7 mouse cellular contexts compared by ENCODE assay signal in the genomic region with DNA sequence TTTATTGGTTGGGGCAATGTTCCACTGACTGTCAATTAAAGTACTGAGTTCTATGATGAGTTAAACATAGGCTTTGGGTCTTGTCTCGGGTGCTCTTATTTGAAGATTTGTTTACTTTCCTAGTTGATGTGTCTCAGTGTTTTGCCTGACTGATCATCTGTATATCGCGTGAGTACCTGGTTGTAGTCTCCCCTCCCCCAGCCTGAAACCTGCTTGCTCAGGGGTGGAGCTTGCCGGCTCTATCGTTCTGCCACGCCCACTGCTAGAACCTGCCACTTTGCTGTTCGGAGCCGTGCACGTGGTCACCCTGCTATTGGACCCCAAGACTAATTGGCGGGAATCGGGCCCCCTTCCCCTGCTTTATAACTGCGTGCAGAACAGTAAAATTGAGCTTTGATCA. TPM values are rescaled to one million over a fixed set of nuclear protein-coding genes. Genes with fewer than 3 reads are reported as not detected.
DNase-seq lines count a peak whose midpoint lies in the region; ATAC-seq and TF ChIP-seq lines count a peak whose summit lies in the region.
"Not testable (repeated sequence)": the region's sequence is repeated elsewhere in the genome, so short reads cannot be mapped to it uniquely, and the experiment has no call there.

No protein-coding gene starts in this region.

- not testable (repeated sequence) for H3K4me3 ChIP-seq in embryonic facial prominence, embryonic 15.5 days (replicated peaks); heart, postnatal 0 days (ENCODE audit: low read depth, low read length); limb, embryonic 15.5 days

- 0 out of 2 replicates have a peak overlapping the region, but pooled peaks have one; percentile 15 for H3K4me2 ChIP-seq in embryonic facial prominence, embryonic 15.5 days (replicated peaks)
- H3K4me2 ChIP-seq in heart, postnatal 0 days (ENCODE audit: low read depth, low read length), result peak overlapping the region; percentile 34; the same call in 1 of the 2 replicates
- 0 out of 2 replicates have a peak overlapping the region, but pooled peaks have one; percentile 14 for H3K4me2 ChIP-seq in limb, embryonic 15.5 days

- TF ChIP-seq EP300 in heart, postnatal 0 days (IDR thresholded peaks at IDR 0.05; ENCODE audit: low read depth), result not testable (repeated sequence)

- WGBS in embryonic facial prominence, embryonic 15.5 days, result 11% methylated on average over 12 of the region's 12 CpGs
- 22% methylated on average over 12 of the region's 12 CpGs for WGBS in heart, postnatal 0 days
- 16% methylated on average over 12 of the region's 12 CpGs for WGBS in limb, embryonic 15.5 days

- H3K9me3 ChIP-seq in embryonic facial prominence, embryonic 15.5 days (replicated peaks); heart, postnatal 0 days (replicated peaks; ENCODE audit: control insufficient read depth, low read length); limb, embryonic 15.5 days: not testable (repeated sequence)

- not testable (repeated sequence) for H3K9ac ChIP-seq in embryonic facial prominence, embryonic 15.5 days; heart, postnatal 0 days (replicated peaks; ENCODE audit: low read depth, low read length); limb, embryonic 15.5 days

- not testable (repeated sequence) for H3K27me3 ChIP-seq in embryonic facial prominence, embryonic 15.5 days; heart, postnatal 0 days (ENCODE audit: control insufficient read depth, insufficient read depth, low read length); limb, embryonic 15.5 days

- not testable (repeated sequence) for H3K4me1 ChIP-seq in embryonic facial prominence, embryonic 15.5 days; heart, postnatal 0 days (ENCODE audit: control insufficient read depth, insufficient read depth); limb, embryonic 15.5 days

- not testable (repeated sequence) for TF ChIP-seq CTCF in heart, postnatal 0 days (IDR thresholded peaks at IDR 0.05; ENCODE audit: low read depth)

- not testable (repeated sequence) for H3K36me3 ChIP-seq in embryonic facial prominence, embryonic 15.5 days; heart, postnatal 0 days (replicated peaks; ENCODE audit: control insufficient read depth, insufficient read depth, low read length); limb, embryonic 15.5 days

- ATAC-seq in embryonic facial prominence, embryonic 15.5 days (ENCODE audit: insufficient number of reproducible peaks, low FRiP score, low TSS enrichment, low read depth); heart, postnatal 0 days (ENCODE audit: insufficient read depth, low read depth); limb, embryonic 15.5 days (ENCODE audit: insufficient number of reproducible peaks, low FRiP score, low TSS enrichment, low read depth): not testable (repeated sequence)

- peak; percentile 20 for DNase-seq in adrenal gland, adult 2 months
- DNase-seq in heart, postnatal 0 days (ENCODE audit: low spot score), result not testable (repeated sequence)
- DNase-seq in kidney, adult 8-10 months, result peak; percentile 32 to 34
- peak; percentile 53 for DNase-seq in lung, postnatal 36 days
- DNase-seq in spleen, postnatal 36 days (ENCODE audit: low spot score in 2 of 2), result peak; percentile 6 to 8

- not testable (repeated sequence) for H3K27ac ChIP-seq in embryonic facial prominence, embryonic 15.5 days (replicated peaks); heart, postnatal 0 days (ENCODE audit: low read depth); limb, embryonic 15.5 days

RNA-seq across cellular contexts. Expression of a gene that starts 4.3 kb away (rescaled TPM):
- 1 to 10 TPM; 2.9 to 4.7 TPM for total RNA-seq in adrenal gland, adult 2 months (2021)
- polyA plus RNA-seq in adrenal gland, adult 2 months (2012; rRNA removed), result 0.84 and 1.0 TPM in 2 replicates
- 6.5 and 6.8 TPM in 2 replicates for polyA plus RNA-seq in embryonic facial prominence, embryonic 15.5 days (2015; fragmentation: Nextera tagmentation; extraction: Ambion mirVana)
- total RNA-seq in heart, postnatal 0 days (2014; rRNA removed; ENCODE audit: low replicate concordance), result 4.3 and 7.6 TPM in 2 replicates
- 5.5 and 5.6 TPM in 2 replicates for polyA plus RNA-seq in heart, postnatal 0 days (2015; fragmentation: Nextera tagmentation; extraction: Ambion mirVana)
- 7.2 and 8.2 TPM in 2 replicates for polyA plus RNA-seq in limb, embryonic 15.5 days (2015; fragmentation: Nextera tagmentation; extraction: Ambion mirVana)

RNA-seq across cellular contexts. Expression of a gene that starts 34.4 kb away (rescaled TPM):
- total RNA-seq in adrenal gland, adult 2 months (2021), result 10 to 100 TPM; 47.3 to 49.9 TPM
- polyA plus RNA-seq in adrenal gland, adult 2 months (2012; rRNA removed), result 1.7 and 1.8 TPM in 2 replicates
- 49.8 and 51.9 TPM in 2 replicates for polyA plus RNA-seq in embryonic facial prominence, embryonic 15.5 days (2015; fragmentation: Nextera tagmentation; extraction: Ambion mirVana)
- 17.2 and 28.9 TPM in 2 replicates for total RNA-seq in heart, postnatal 0 days (2014; rRNA removed; ENCODE audit: low replicate concordance)
- 37.3 and 40.5 TPM in 2 replicates for polyA plus RNA-seq in heart, postnatal 0 days (2015; fragmentation: Nextera tagmentation; extraction: Ambion mirVana)
- 55.3 and 61.6 TPM in 2 replicates for polyA plus RNA-seq in limb, embryonic 15.5 days (2015; fragmentation: Nextera tagmentation; extraction: Ambion mirVana)

Comparison
In these comparisons a context has a peak if more than half of its experiments do, and no peak if none do; other contexts are left out.
1. RNA of a gene that starts 34.4 kb away (polyA plus RNA-seq): 55.3 to 61.6 TPM in limb, embryonic 15.5 days, 49.8 to 51.9 TPM in embryonic facial prominence, embryonic 15.5 days and 37.3 to 40.5 TPM in heart, postnatal 0 days; 1.7 to 1.8 TPM in adrenal gland, adult 2 months; every median in the first group is over 10 times any median in the second.
2. Peak in every context shown above with its lines, with median percentiles within 50 percentile points of each other: H3K4me2 ChIP-seq.